Mouse (Mus musculus): ENCODE measurements around the gene Ints5. TPM values are rescaled to one million over a fixed set of nuclear protein-coding genes. Genes with fewer than 3 reads are reported as not detected.

Ints5 gene
- polyA plus RNA-seq, 1 experiment from 2014 or later, result 44.5 TPM

GRCm38 (mm10) chr19:8943047-8943446, 50.2 kb downstream of the Ints5 start:
- H3K4me2 ChIP-seq (ENCODE audit: low read length), result peak overlapping the region; percentile 75
- peaks cover 47% of the 10 kb centered on the region for H3K36me3 ChIP-seq (ENCODE audit: control insufficient read depth, insufficient read depth, low read length)
- peaks cover 26% of the 10 kb centered on the region for H3K4me1 ChIP-seq (replicated peaks; ENCODE audit: control insufficient read depth, insufficient read depth, low read length)
- H3K27ac ChIP-seq (ENCODE audit: low read depth), result peak overlapping the region; percentile 98; the same call in 1 of the 2 replicates
- 56% methylated on average over 2 of the region's 2 CpGs for WGBS
- DNase-seq (ENCODE audit: low spot score), result no peak
- no peaks in the 10 kb centered on the region for H3K27me3 ChIP-seq (replicated peaks; ENCODE audit: control insufficient read depth, insufficient read depth, low read length)
- ATAC-seq (replicated peaks; ENCODE audit: low FRiP score, low TSS enrichment, low read depth), result no peak
- H3K9ac ChIP-seq (ENCODE audit: low read length), result peak overlapping the region; percentile 99
- H3K9me3 ChIP-seq (ENCODE audit: control insufficient read depth, low read length), result no peaks in the 10 kb centered on the region
- peak overlapping the region; percentile 98 for H3K4me3 ChIP-seq (ENCODE audit: low read depth, low read length)

- Histone ChIP-seq H3K27me3 (replicated peaks; ENCODE audit: control insufficient read depth, insufficient read depth, low read length) (no peaks in the 10 kb centered on the region), H3K9ac (ENCODE audit: low read length) (no peak overlapping the region), H3K27ac (ENCODE audit: low read depth) (no peak overlapping the region), H3K4me1 (replicated peaks; ENCODE audit: control insufficient read depth, insufficient read depth, low read length) (peaks cover 26% of the 10 kb centered on the region), H3K36me3 (ENCODE audit: control insufficient read depth, insufficient read depth, low read length) (peaks cover 48% of the 10 kb centered on the region), H3K9me3 (ENCODE audit: control insufficient read depth, low read length) (no peaks in the 10 kb centered on the region), H3K4me2 (ENCODE audit: low read length) (peak overlapping the region; percentile 75), H3K4me3 (ENCODE audit: low read depth, low read length) (peak overlapping the region; percentile 6; the same call in 1 of the 2 replicates)
- no peak for DNase-seq (ENCODE audit: low spot score)
- 43% methylated on average over 5 of the region's 5 CpGs for WGBS
- ATAC-seq (replicated peaks; ENCODE audit: low FRiP score, low TSS enrichment, low read depth), result no peak
Observed at GRCm38 (mm10) chr19:8944062-8944461, 51.3 kb downstream of the Ints5 start.

- 29% methylated on average over 5 of the region's 5 CpGs for WGBS
Observed at GRCm38 (mm10) chr19:8944750-8945149, 51.9 kb downstream of the Ints5 start.

GRCm38 (mm10) chr19:8945251-8945650, 52.4 kb downstream of the Ints5 start:
- Histone ChIP-seq H3K4me3 (ENCODE audit: low read depth, low read length) (peak overlapping the region; percentile 28), H3K9me3 (ENCODE audit: control insufficient read depth, low read length) (no peaks in the 10 kb centered on the region), H3K27me3 (replicated peaks; ENCODE audit: control insufficient read depth, insufficient read depth, low read length) (no peaks in the 10 kb centered on the region), H3K27ac (ENCODE audit: low read depth) (no peak overlapping the region), H3K9ac (ENCODE audit: low read length) (peak overlapping the region; percentile 25), H3K36me3 (ENCODE audit: control insufficient read depth, insufficient read depth, low read length) (peaks cover 51% of the 10 kb centered on the region), H3K4me1 (replicated peaks; ENCODE audit: control insufficient read depth, insufficient read depth, low read length) (peaks cover 26% of the 10 kb centered on the region), H3K4me2 (ENCODE audit: low read length) (peak overlapping the region; percentile 75)
- WGBS, result 82% methylated on average over 6 of the region's 6 CpGs
- DNase-seq (ENCODE audit: low spot score), result no peak
- ATAC-seq (replicated peaks; ENCODE audit: low FRiP score, low TSS enrichment, low read depth), result no peak

More at GRCm38 (mm10) chr19:8944750-8945149, 51.9 kb downstream of the Ints5 start:
- H3K4me3 ChIP-seq (ENCODE audit: low read depth, low read length), result peak overlapping the region; percentile 28
- peaks cover 26% of the 10 kb centered on the region for H3K4me1 ChIP-seq (replicated peaks; ENCODE audit: control insufficient read depth, insufficient read depth, low read length)
- peak; percentile 88 for DNase-seq (ENCODE audit: low spot score)
- H3K27ac ChIP-seq (ENCODE audit: low read depth), result no peak overlapping the region
- H3K4me2 ChIP-seq (ENCODE audit: low read length), result peak overlapping the region; percentile 75
- no peaks in the 10 kb centered on the region for H3K9me3 ChIP-seq (ENCODE audit: control insufficient read depth, low read length)
- ATAC-seq (replicated peaks; ENCODE audit: low FRiP score, low TSS enrichment, low read depth), result no peak
- H3K27me3 ChIP-seq (replicated peaks; ENCODE audit: control insufficient read depth, insufficient read depth, low read length), result no peaks in the 10 kb centered on the region
- peak overlapping the region; percentile 25; the same call in 1 of the 2 replicates for H3K9ac ChIP-seq (ENCODE audit: low read length)
- H3K36me3 ChIP-seq (ENCODE audit: control insufficient read depth, insufficient read depth, low read length), result peaks cover 49% of the 10 kb centered on the region

GRCm38 (mm10) chr19:8946929-8947328, 54.1 kb downstream of the Ints5 start:
- Histone ChIP-seq H3K4me3 (ENCODE audit: low read depth, low read length) (no peak overlapping the region), H3K36me3 (ENCODE audit: control insufficient read depth, insufficient read depth, low read length) (peaks cover 68% of the 10 kb centered on the region), H3K4me1 (replicated peaks; ENCODE audit: control insufficient read depth, insufficient read depth, low read length) (peaks cover 21% of the 10 kb centered on the region), H3K4me2 (ENCODE audit: low read length) (no peak overlapping the region), H3K9ac (ENCODE audit: low read length) (no peak overlapping the region), H3K27ac (ENCODE audit: low read depth) (no peak overlapping the region), H3K27me3 (replicated peaks; ENCODE audit: control insufficient read depth, insufficient read depth, low read length) (no peaks in the 10 kb centered on the region), H3K9me3 (ENCODE audit: control insufficient read depth, low read length) (no peaks in the 10 kb centered on the region)
- WGBS, result 92% methylated on average over 7 of the region's 7 CpGs
- ATAC-seq (replicated peaks; ENCODE audit: low FRiP score, low TSS enrichment, low read depth) (no peak), DNase-seq (ENCODE audit: low spot score) (no peak)

Small RNA genes within 50 kb of the gene (microRNA-seq; reads per million reads assigned to microRNA genes)
- gene Mir5136, result 0.51 reads per million

Other genes with a start within 250 kb of the Ints5 start
- gene Chrm1, start 229.2 kb upstream of the Ints5 start, polyA plus RNA-seq (2014; fragmentation: Nextera tagmentation; extraction: Ambion mirVana), result 0.26 and 0.44 TPM in 2 replicates
- gene Slc3a2, start 169.6 kb upstream of the Ints5 start, polyA plus RNA-seq (2014; fragmentation: Nextera tagmentation; extraction: Ambion mirVana), result 121 and 126 TPM in 2 replicates
- gene Wdr74, start 157.2 kb upstream of the Ints5 start, polyA plus RNA-seq (2014; fragmentation: Nextera tagmentation; extraction: Ambion mirVana), result 96.3 and 97.8 TPM in 2 replicates
- 0.90 and 1.3 TPM in 2 replicates for gene 1700092M07Rik, start 152.3 kb upstream of the Ints5 start, polyA plus RNA-seq (2014; fragmentation: Nextera tagmentation; extraction: Ambion mirVana)
- gene Stx5a, start 151.6 kb upstream of the Ints5 start, polyA plus RNA-seq (2014; fragmentation: Nextera tagmentation; extraction: Ambion mirVana), result 114 and 132 TPM in 2 replicates
- gene Nxf1, start 135.9 kb upstream of the Ints5 start, polyA plus RNA-seq (2014; fragmentation: Nextera tagmentation; extraction: Ambion mirVana), result 168 and 172 TPM in 2 replicates
- 170 and 196 TPM in 2 replicates for gene Tmem223, start 122.0 kb upstream of the Ints5 start, polyA plus RNA-seq (2014; fragmentation: Nextera tagmentation; extraction: Ambion mirVana)
- 92.6 and 96.6 TPM in 2 replicates for gene Tmem179b, start 118.5 kb upstream of the Ints5 start, polyA plus RNA-seq (2014; fragmentation: Nextera tagmentation; extraction: Ambion mirVana)
- 17.2 and 18.9 TPM in 2 replicates for gene Taf6l, start 106.6 kb upstream of the Ints5 start, polyA plus RNA-seq (2014; fragmentation: Nextera tagmentation; extraction: Ambion mirVana)
- gene Polr2g, start 94.4 kb upstream of the Ints5 start, polyA plus RNA-seq (2014; fragmentation: Nextera tagmentation; extraction: Ambion mirVana), result 148 and 151 TPM in 2 replicates
- gene Zbtb3, start 90.5 kb upstream of the Ints5 start, polyA plus RNA-seq (2014; fragmentation: Nextera tagmentation; extraction: Ambion mirVana), result 4.2 and 4.3 TPM in 2 replicates
- 38.5 and 48.4 TPM in 2 replicates for gene Ttc9c, start 73.7 kb upstream of the Ints5 start, polyA plus RNA-seq (2014; fragmentation: Nextera tagmentation; extraction: Ambion mirVana)
- 6.5 and 7.7 TPM in 2 replicates for gene Hnrnpul2, start 73.0 kb upstream of the Ints5 start, polyA plus RNA-seq (2014; fragmentation: Nextera tagmentation; extraction: Ambion mirVana)
- not detected in 2 replicates for gene AC129217.1, start 63.2 kb upstream of the Ints5 start, polyA plus RNA-seq (2014; fragmentation: Nextera tagmentation; extraction: Ambion mirVana)
- 39.6 and 40.9 TPM in 2 replicates for gene Bscl2, start 55.5 kb upstream of the Ints5 start, polyA plus RNA-seq (2014; fragmentation: Nextera tagmentation; extraction: Ambion mirVana)
- gene Gng3, start 53.8 kb upstream of the Ints5 start, polyA plus RNA-seq (2014; fragmentation: Nextera tagmentation; extraction: Ambion mirVana), result 23.7 and 25.2 TPM in 2 replicates
- 1.4 TPM in 2 replicates for gene Lrrn4cl, start 42.2 kb upstream of the Ints5 start, polyA plus RNA-seq (2014; fragmentation: Nextera tagmentation; extraction: Ambion mirVana)
- gene Ubxn1, start 21.5 kb upstream of the Ints5 start, polyA plus RNA-seq (2014; fragmentation: Nextera tagmentation; extraction: Ambion mirVana), result 162 and 166 TPM in 2 replicates
- gene Uqcc3, start 12.1 kb upstream of the Ints5 start, polyA plus RNA-seq (2014; fragmentation: Nextera tagmentation; extraction: Ambion mirVana), result 57.1 and 63.9 TPM in 2 replicates
- gene Lbhd1, start 9.3 kb upstream of the Ints5 start, polyA plus RNA-seq (2014; fragmentation: Nextera tagmentation; extraction: Ambion mirVana), result 78.6 and 79.2 TPM in 2 replicates
- gene Gm49403, start 9.1 kb upstream of the Ints5 start, polyA plus RNA-seq (2014; fragmentation: Nextera tagmentation; extraction: Ambion mirVana), result not detected in 2 replicates
- 92.8 and 95.9 TPM in 2 replicates for gene 1810009A15Rik, start 4.2 kb upstream of the Ints5 start, polyA plus RNA-seq (2014; fragmentation: Nextera tagmentation; extraction: Ambion mirVana)
- gene Gm49416, start 4.1 kb upstream of the Ints5 start, polyA plus RNA-seq (2014; fragmentation: Nextera tagmentation; extraction: Ambion mirVana), result not detected in 2 replicates
- 89.8 and 96.4 TPM in 2 replicates for gene Ganab, start 5.1 kb downstream of the Ints5 start, polyA plus RNA-seq (2014; fragmentation: Nextera tagmentation; extraction: Ambion mirVana)
- 35.7 and 36.9 TPM in 2 replicates for gene B3gat3, start 27.4 kb downstream of the Ints5 start, polyA plus RNA-seq (2014; fragmentation: Nextera tagmentation; extraction: Ambion mirVana)
- gene Rom1, start 36.4 kb downstream of the Ints5 start, polyA plus RNA-seq (2014; fragmentation: Nextera tagmentation; extraction: Ambion mirVana), result 1.1 and 1.8 TPM in 2 replicates
- gene Eml3, start 36.5 kb downstream of the Ints5 start, polyA plus RNA-seq (2014; fragmentation: Nextera tagmentation; extraction: Ambion mirVana), result 16.8 and 18.4 TPM in 2 replicates
- 40.3 and 40.7 TPM in 2 replicates for gene Mta2, start 48.9 kb downstream of the Ints5 start, polyA plus RNA-seq (2014; fragmentation: Nextera tagmentation; extraction: Ambion mirVana)
- gene Tut1, start 60.8 kb downstream of the Ints5 start, polyA plus RNA-seq (2014; fragmentation: Nextera tagmentation; extraction: Ambion mirVana), result 33.3 and 33.5 TPM in 2 replicates
- 501 and 531 TPM in 2 replicates for gene Eef1g, start 74.0 kb downstream of the Ints5 start, polyA plus RNA-seq (2014; fragmentation: Nextera tagmentation; extraction: Ambion mirVana)
- gene Ahnak, start 96.3 kb downstream of the Ints5 start, polyA plus RNA-seq (2014; fragmentation: Nextera tagmentation; extraction: Ambion mirVana), result 21.6 and 22.2 TPM in 2 replicates
- gene Scgb1a1, start 195.0 kb downstream of the Ints5 start, polyA plus RNA-seq (2014; fragmentation: Nextera tagmentation; extraction: Ambion mirVana), result not detected in 2 replicates
- gene Asrgl1, start 242.6 kb downstream of the Ints5 start, polyA plus RNA-seq (2014; fragmentation: Nextera tagmentation; extraction: Ambion mirVana), result 10.7 and 11.7 TPM in 2 replicates